Mouse (Mus musculus): ENCODE measurements around the gene Zfp683. TPM values are rescaled to one million over a fixed set of nuclear protein-coding genes. Genes with fewer than 3 reads are reported as not detected.

The Zfp683 gene
- polyA plus RNA-seq, 2 experiments: 0.03 TPM; not detected in 1

DNA sequence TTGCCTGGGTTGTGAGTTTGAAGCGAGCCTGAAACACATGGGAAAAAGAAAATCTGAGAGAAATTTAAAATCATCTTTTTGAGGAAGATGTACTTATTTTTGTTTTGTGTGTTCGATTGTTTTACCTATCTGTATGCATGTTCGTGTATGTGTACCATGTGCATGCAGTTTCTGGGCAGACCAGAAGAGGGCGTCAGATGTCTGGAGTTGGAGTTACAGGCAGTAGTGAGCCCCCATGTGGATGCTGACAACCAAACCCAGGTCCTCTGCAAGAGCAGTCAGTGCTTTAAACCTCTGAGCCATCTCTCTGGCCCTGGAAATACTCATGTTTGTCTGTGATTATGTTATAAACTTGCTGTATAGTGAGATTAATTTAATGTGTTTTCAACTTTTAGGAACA lies 31.4 kb downstream of the Zfp683 start:
- no peaks in the 10 kb centered on the region; the same call in 1 of the 2 replicates for H3K27me3 ChIP-seq (ENCODE audit: control insufficient read depth, insufficient read depth, low read length)
- TF ChIP-seq CTCF (IDR thresholded peaks at IDR 0.05; ENCODE audit: low read depth) (peak; percentile 20; the same call in 1 of the 2 replicates), EP300 (IDR thresholded peaks at IDR 0.05; ENCODE audit: low read depth) (no peak)
- H3K36me3 ChIP-seq (replicated peaks; ENCODE audit: control insufficient read depth, insufficient read depth, low read depth): no peaks in the 10 kb centered on the region
- no peak overlapping the region for H3K27ac ChIP-seq
- H3K4me3 ChIP-seq (ENCODE audit: insufficient read depth in 1 of 2, low read depth in 2 of 2, low read length in 2 of 2): no peak overlapping the region
- no peaks in the 10 kb centered on the region for H3K9me3 ChIP-seq (ENCODE audit: control insufficient read depth, low read length)
- no peak for DNase-seq (ENCODE audit: low read depth in 3 of 3, low spot score in 3 of 3)
- H3K4me1 ChIP-seq (replicated peaks; ENCODE audit: control insufficient read depth in 2 of 2, insufficient read depth in 2 of 2, low read length in 1 of 2): peaks cover 8 to 13% of the 10 kb centered on the region in 2 experiments
- no peak overlapping the region for H3K9ac ChIP-seq (replicated peaks)
- H3K4me2 ChIP-seq (ENCODE audit: low read depth): no peak overlapping the region
- ATAC-seq (ENCODE audit: insufficient read depth): no peak
- WGBS (ENCODE audit: insufficient replicate concordance): 75% methylated on average over 4 of the region's 4 CpGs

DNA sequence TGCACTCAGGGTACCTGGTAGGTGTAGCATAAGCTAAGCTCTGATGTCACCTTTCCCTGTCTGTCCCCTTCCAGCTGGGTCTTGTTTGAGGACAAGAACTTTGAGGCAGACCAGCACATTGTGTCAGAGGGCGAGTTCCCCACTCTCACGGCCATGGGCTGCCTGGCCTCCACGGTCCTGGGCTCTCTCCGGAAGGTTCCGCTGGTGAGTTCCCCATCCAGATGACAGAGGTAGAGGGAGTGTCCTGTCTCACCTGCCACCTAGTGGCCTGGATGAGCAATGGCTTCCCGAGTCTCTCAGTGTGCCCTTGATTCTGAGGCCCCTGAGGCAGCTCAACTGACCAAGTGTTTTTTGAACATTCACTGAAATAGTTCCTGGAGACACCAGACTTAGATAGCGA lies 33.8 kb downstream of the Zfp683 start:
- TF ChIP-seq CTCF (IDR thresholded peaks at IDR 0.05; ENCODE audit: low read depth) (peak; percentile 89), EP300 (IDR thresholded peaks at IDR 0.05; ENCODE audit: low read depth) (no peak)
- no peak overlapping the region for H3K4me2 ChIP-seq (ENCODE audit: low read depth)
- no peaks in the 10 kb centered on the region for H3K9me3 ChIP-seq (ENCODE audit: control insufficient read depth, low read length)
- H3K4me3 ChIP-seq (ENCODE audit: insufficient read depth in 1 of 2, low read depth in 2 of 2, low read length in 2 of 2): no peak overlapping the region
- no peaks in the 10 kb centered on the region for H3K36me3 ChIP-seq (replicated peaks; ENCODE audit: control insufficient read depth, insufficient read depth, low read depth)
- H3K9ac ChIP-seq (replicated peaks): no peak overlapping the region
- H3K27me3 ChIP-seq (ENCODE audit: control insufficient read depth, insufficient read depth, low read length): no peaks in the 10 kb centered on the region
- 18% methylated on average over 7 of the region's 7 CpGs for WGBS (ENCODE audit: insufficient replicate concordance)
- ATAC-seq (ENCODE audit: insufficient read depth) (peak; percentile 35; the same call in 1 of the 2 replicates), DNase-seq (ENCODE audit: low read depth in 3 of 3, low spot score in 3 of 3) (no peak)
- H3K4me1 ChIP-seq (replicated peaks; ENCODE audit: control insufficient read depth in 2 of 2, insufficient read depth in 2 of 2, low read length in 1 of 2): peaks cover 0 to 1% of the 10 kb centered on the region in 2 experiments; a peak in 3 of 4 replicates
- H3K27ac ChIP-seq: no peak overlapping the region

DNA sequence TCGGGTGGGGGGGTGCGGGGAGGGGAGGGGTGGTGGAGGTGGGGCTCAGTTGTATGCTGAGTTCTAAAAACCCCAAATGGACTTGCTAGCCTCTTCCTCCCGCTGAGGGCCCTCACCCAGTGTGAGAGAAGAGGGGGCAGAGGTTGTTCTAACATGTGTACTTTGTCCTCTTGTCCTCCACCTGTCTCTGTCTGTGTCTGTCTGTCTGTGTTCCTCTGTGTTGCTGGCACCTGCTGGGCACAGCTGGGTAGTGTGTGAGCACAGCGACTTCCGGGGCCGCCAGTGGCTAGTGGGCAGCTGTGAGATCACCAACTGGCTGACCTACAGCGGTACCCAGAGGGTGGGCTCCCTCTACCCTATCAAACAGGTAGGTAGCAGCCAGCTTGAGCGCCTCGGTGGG lies 35.4 kb downstream of the Zfp683 start:
- DNase-seq (ENCODE audit: low read depth in 3 of 3, low spot score in 3 of 3) (no peak), ATAC-seq (ENCODE audit: insufficient read depth) (peak; percentile 15; the same call in 1 of the 2 replicates)
- Histone ChIP-seq H3K4me2 (ENCODE audit: low read depth) (no peak overlapping the region), H3K27ac (no peak overlapping the region), H3K9me3 (ENCODE audit: control insufficient read depth, low read length) (no peaks in the 10 kb centered on the region), H3K27me3 (ENCODE audit: control insufficient read depth, insufficient read depth, low read length) (no peaks in the 10 kb centered on the region), H3K4me1 (replicated peaks; ENCODE audit: control insufficient read depth in 2 of 2, insufficient read depth in 2 of 2, low read length in 1 of 2) (no peaks in the 10 kb centered on the region; a peak in 1 of 4 replicates), H3K4me3 (ENCODE audit: insufficient read depth in 1 of 2, low read depth in 2 of 2, low read length in 2 of 2) (no peak overlapping the region), H3K36me3 (replicated peaks; ENCODE audit: control insufficient read depth, insufficient read depth, low read depth) (no peaks in the 10 kb centered on the region), H3K9ac (replicated peaks) (no peak overlapping the region)
- 73% methylated on average over 9 of the region's 9 CpGs for WGBS (ENCODE audit: insufficient replicate concordance)
- TF ChIP-seq CTCF (IDR thresholded peaks at IDR 0.05; ENCODE audit: low read depth) (no peak), EP300 (IDR thresholded peaks at IDR 0.05; ENCODE audit: low read depth) (no peak)

DNA sequence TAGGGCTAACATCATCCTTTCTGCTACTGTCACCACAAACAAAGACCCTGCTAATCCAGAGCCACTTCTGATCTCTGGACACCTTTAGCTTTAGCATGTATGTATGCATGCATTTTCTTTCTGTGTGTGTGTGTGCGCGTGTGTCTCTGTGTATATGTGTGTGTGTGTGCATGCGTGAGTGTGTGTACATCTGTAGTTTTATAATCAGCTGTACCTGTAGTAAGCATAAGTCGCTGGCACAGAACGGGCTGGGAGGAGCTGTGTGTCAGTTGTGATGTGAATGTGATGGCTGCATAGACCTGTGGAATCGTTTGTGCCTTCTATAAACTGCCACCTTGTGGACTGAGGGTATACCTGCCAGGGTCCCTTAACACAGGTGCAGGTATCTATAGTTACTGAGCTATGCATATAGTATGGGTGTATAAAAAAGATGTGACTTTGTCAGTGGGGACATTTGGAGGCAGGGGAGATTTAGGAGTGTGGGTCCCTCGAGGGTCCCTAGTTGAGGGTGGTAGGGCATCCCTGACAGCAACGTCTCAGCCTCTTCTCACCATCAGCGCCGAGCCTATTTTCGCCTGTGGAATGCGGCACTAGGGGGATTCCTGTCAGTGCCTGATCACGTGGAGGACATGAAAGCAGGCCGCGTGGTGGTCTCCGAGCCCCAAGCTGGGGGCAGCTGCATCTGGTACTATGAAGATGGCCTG lies 37.0 kb downstream of the Zfp683 start:
- no peak overlapping the region for H3K4me3 ChIP-seq (ENCODE audit: insufficient read depth in 1 of 2, low read depth in 2 of 2, low read length in 2 of 2)
- DNase-seq (ENCODE audit: low read depth in 3 of 3, low spot score in 3 of 3) (no peak), ATAC-seq (ENCODE audit: insufficient read depth) (no peak)
- H3K9ac ChIP-seq (replicated peaks): no peak overlapping the region
- WGBS (ENCODE audit: insufficient replicate concordance): 72% methylated on average over 16 of the region's 16 CpGs
- no peaks in the 10 kb centered on the region for H3K27me3 ChIP-seq (ENCODE audit: control insufficient read depth, insufficient read depth, low read length)
- H3K9me3 ChIP-seq (ENCODE audit: control insufficient read depth, low read length): no peaks in the 10 kb centered on the region
- H3K27ac ChIP-seq: no peak overlapping the region
- no peak for TF ChIP-seq CTCF (IDR thresholded peaks at IDR 0.05; ENCODE audit: low read depth)
- TF ChIP-seq EP300 (IDR thresholded peaks at IDR 0.05; ENCODE audit: low read depth): no peak
- no peaks in the 10 kb centered on the region; a peak in 1 of 4 replicates for H3K4me1 ChIP-seq (replicated peaks; ENCODE audit: control insufficient read depth in 2 of 2, insufficient read depth in 2 of 2, low read length in 1 of 2)
- H3K36me3 ChIP-seq (replicated peaks; ENCODE audit: control insufficient read depth, insufficient read depth, low read depth): no peaks in the 10 kb centered on the region
- H3K4me2 ChIP-seq (ENCODE audit: low read depth): no peak overlapping the region

DNA sequence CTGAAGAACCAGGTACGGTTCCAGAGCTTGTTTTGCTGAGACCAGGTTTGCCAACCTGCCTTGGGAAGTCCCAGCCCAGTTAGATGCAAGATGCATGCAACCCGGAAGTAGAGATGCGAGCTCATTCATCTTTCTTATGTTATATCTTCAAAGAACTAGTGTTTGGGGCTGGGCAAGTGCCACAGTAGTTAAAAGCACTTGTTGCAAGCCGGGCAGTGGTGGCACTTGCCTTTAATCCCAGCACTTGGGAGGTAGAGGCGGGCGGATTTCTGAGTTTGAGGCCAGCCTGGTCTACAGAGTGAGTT lies 37.5 kb downstream of the Zfp683 start:
- Histone ChIP-seq H3K9me3 (ENCODE audit: control insufficient read depth, low read length) (no peaks in the 10 kb centered on the region), H3K4me3 (ENCODE audit: insufficient read depth in 1 of 2, low read depth in 2 of 2, low read length in 2 of 2) (no peak overlapping the region), H3K4me1 (replicated peaks; ENCODE audit: control insufficient read depth in 2 of 2, insufficient read depth in 2 of 2, low read length in 1 of 2) (no peaks in the 10 kb centered on the region; a peak in 1 of 4 replicates), H3K27me3 (ENCODE audit: control insufficient read depth, insufficient read depth, low read length) (no peaks in the 10 kb centered on the region), H3K4me2 (ENCODE audit: low read depth) (no peak overlapping the region), H3K9ac (replicated peaks) (no peak overlapping the region), H3K27ac (no peak overlapping the region), H3K36me3 (replicated peaks; ENCODE audit: control insufficient read depth, insufficient read depth, low read depth) (no peaks in the 10 kb centered on the region)
- no peak for DNase-seq (ENCODE audit: low read depth in 3 of 3, low spot score in 3 of 3)
- no peak for ATAC-seq (ENCODE audit: insufficient read depth)
- TF ChIP-seq CTCF (IDR thresholded peaks at IDR 0.05; ENCODE audit: low read depth) (no peak), EP300 (IDR thresholded peaks at IDR 0.05; ENCODE audit: low read depth) (no peak)
- WGBS (ENCODE audit: insufficient replicate concordance): 65% methylated on average over 6 of the region's 6 CpGs

All from liver, embryonic 14.5 days (tissue).